Mouse (Mus musculus): ENCODE measurements around the gene Rasa3.

Rasa3 gene

DNA sequence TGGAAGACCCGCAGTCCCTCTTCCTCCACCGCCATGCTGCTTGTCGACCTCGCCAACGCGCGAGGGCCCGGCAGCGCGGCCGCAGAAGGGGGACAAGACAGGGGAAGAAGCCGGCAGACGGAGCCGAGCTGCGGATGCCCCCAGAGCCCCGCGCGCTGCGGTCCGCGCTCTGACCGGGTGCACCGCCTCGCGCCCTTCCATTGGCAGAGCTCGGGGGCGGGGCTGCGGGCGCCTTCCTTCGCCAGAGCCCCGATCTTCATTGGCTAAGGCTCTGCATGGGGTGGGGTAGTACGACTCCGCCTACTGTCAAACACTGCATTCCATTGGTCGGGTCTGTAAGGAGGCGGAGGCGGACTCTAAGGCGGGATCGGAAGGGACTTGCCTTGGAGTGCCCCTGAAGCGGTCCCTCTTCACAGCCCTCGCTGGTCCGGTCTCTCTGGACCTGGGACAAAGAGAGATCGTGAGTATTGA is at the start of gene Rasa3:
Gene Rasa3, minus strand, starts transcription at position 191 of the 471 bp plus-strand sequence.
- peak; percentile 89 to 90 for DNase-seq (ENCODE audit: low read depth in 1 of 2, low spot score in 2 of 2)

- DNase-seq (ENCODE audit: low read depth in 1 of 2, low spot score in 2 of 2) = peak in 1 of 2 experiments; percentile 26
Measured at GRCm38 (mm10) chr8:13725722-13726121, 48.3 kb upstream of the Rasa3 start.

DNA sequence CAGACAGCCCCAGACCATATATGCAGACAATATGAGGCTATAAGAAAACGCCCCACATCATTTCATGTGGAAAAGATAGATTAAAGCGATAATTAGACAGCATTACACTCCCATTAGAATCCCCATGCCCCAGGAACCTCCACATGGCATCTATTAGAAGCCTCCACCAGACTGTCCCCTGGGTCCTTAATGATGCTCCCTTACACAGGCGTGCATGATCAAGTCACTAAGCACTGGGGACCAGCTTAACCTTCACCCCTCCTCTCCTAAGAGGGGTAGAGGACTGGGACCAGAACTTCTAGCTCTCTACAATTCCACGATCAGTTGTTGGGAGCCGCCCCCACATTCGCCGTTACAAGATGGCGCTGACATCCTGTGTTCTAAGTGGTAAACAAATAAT is 41.6 kb upstream of the Rasa3 start:
- DNase-seq (ENCODE audit: low read depth in 1 of 2, low spot score in 2 of 2) = no peak

- DNase-seq (ENCODE audit: low read depth in 1 of 2, low spot score in 2 of 2) = no peak
Measured at GRCm38 (mm10) chr8:13708514-13708913, 31.1 kb upstream of the Rasa3 start.

DNA sequence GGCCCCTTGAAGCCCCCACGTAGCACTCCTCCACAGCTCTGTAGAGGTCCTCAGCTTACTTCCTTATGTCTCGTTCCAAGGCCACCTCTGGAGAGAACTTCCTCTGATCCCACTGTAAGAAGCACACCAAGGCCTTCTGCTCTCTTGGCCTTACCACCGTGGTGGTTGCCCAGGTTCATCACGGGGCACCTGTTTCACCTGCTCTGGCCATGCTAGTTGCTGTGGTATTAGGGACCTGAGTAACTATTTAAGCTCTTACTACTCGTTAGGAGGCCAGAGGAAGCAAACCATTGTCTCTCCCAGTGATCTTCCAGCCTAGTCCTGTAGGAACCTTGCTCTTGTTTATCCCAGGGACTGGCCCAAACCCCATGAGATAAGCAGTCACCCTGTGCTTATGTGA is 29.5 kb upstream of the Rasa3 start:
- no peak for DNase-seq (ENCODE audit: low read depth in 1 of 2, low spot score in 2 of 2)

- DNase-seq (ENCODE audit: low read depth in 1 of 2, low spot score in 2 of 2) = no peak
Measured at GRCm38 (mm10) chr8:13705668-13706067, 28.3 kb upstream of the Rasa3 start, which contains the start of gene Cfap97d2. Gene Cfap97d2, plus strand, starts transcription at chr8:13705889.

DNA sequence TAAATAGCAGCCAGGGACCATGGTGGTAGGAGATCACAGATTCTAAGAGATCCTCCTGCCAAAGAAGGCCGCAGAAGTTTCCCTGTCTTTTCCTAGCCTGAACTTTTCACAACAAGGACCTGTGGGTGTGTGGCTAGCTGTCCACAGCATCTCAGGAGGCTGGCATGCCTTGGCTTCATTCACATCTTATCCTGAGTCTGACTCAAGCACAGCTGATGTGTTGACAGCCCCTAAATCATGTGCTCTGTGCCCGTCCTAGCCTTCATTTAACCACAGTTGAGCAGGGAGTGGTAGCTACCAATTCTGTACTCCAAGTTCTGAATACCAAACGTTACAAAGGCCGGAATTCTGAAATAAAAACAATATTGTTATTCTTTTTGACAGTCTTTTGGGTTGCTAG is 26.9 kb upstream of the Rasa3 start:
- no peak for DNase-seq (ENCODE audit: low read depth in 1 of 2, low spot score in 2 of 2)

- no peak for DNase-seq (ENCODE audit: low read depth in 1 of 2, low spot score in 2 of 2)
Measured at GRCm38 (mm10) chr8:13703756-13704155, 26.4 kb upstream of the Rasa3 start.

GRCm38 (mm10) chr8:13702755-13703154 is 25.4 kb upstream of the Rasa3 start:
- no peak for DNase-seq (ENCODE audit: low read depth in 1 of 2, low spot score in 2 of 2)

DNA sequence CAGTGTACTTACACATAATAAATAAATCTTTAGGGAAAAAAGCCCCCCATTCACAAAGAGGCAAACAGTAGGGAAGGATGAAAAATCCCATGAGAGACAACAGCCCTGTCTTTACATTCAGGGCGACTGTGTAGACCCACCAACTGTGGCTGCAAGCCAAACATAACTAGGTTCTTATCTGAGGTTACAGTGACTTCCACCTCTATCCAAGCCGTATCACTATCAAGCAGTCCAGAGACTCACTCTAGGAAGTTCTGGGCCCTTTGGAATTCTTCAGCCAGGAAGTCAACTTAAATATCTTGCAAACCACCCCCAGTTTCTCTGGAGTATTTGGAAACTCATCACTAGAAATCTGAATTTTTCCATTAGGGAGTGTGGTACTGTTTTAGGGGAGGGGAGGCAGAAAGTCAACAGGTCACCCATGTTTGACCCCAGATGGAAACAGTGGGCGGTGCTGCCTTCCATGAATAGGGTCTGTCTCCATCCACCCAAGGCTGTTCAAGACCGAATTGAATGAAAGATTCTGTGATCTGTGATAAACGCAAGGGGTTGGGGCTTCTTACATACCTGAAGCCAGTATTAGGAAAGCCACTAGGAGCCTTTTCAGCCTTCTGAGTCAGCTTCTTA is 22.0 kb upstream of the Rasa3 start:
- DNase-seq (ENCODE audit: low read depth in 1 of 2, low spot score in 2 of 2) = no peak

DNA sequence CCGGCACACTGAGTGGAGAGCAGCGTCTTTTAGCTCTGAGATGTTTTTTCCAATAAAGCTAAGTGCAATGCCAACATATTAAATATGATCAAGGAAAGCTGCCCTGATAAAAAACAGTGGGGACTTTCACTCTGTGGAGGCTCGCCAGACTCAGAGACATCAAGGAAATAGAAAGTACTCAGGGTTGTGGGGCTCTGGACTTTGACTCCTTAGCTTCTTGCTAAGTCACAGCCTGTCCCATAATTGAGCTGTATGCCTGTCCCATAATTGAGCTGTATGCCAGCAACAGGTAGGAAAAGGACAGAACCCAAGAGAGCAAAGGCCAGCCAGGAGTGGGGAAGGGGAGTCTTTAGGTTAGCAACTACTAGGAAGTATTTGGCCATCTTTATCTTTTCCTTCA is 20.9 kb upstream of the Rasa3 start:
- DNase-seq (ENCODE audit: low read depth in 1 of 2, low spot score in 2 of 2) = no peak

- no peak for DNase-seq (ENCODE audit: low read depth in 1 of 2, low spot score in 2 of 2)
Measured at GRCm38 (mm10) chr8:13697681-13698080, 20.3 kb upstream of the Rasa3 start.

DNA sequence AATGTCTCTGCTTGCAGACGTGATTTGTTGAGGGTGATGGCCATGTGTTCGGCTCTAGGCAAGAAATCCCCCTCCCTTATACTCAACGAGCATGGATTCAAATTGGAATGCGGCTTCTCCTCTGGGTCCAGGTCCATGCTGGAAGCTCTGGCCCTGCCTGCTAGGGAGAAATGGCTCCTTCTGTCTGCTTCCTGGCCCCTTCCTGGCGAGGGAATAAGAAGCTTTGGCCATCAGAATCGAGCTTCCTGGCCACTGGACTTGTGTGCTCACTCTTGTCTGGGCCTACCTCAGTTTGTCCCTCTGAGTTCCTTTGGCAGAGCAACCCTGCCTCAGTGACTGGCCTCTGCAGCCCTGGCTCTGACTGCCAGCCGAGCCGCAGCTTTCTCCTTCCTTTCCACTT is 19.8 kb upstream of the Rasa3 start:
- no peak for DNase-seq (ENCODE audit: low read depth in 1 of 2, low spot score in 2 of 2)

GRCm38 (mm10) chr8:13696157-13696556 is 18.8 kb upstream of the Rasa3 start:
- DNase-seq (ENCODE audit: low read depth in 1 of 2, low spot score in 2 of 2) = no peak

DNA sequence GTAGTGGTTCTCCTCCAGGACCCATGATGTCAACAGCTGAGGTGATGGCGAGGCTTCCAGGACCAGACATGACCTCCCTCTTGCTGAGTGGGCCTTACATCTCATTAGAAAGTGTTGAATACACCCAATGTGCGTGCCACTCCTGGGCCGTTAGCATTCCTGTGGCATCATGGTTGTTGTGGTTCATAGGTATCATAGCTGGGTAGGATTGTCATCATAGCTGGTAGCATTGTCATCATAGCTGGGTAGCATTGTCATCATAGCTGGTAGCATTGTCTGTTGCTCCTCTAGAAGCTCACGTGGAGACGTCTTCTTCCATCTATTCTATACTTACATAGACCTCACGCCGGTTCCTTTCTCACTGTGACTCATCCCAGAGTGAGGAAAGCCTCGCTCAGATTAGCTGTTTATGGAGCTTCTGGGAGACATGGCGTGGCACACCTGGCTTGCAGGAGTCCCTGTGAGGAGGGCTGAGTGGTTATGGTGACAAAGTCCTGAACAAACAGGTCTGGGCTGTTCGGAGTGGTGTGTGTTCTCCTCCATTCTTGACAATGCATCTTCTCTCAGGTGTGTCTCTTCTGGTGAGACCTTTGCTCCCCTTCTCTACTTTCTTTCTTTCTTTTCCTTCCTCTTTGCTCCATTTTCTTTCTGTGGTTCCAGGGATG is 17.9 kb upstream of the Rasa3 start:
- DNase-seq (ENCODE audit: low read depth in 1 of 2, low spot score in 2 of 2) = no peak

GRCm38 (mm10) chr8:13694735-13695134 is 17.3 kb upstream of the Rasa3 start:
- no peak for DNase-seq (ENCODE audit: low read depth in 1 of 2, low spot score in 2 of 2)

DNA sequence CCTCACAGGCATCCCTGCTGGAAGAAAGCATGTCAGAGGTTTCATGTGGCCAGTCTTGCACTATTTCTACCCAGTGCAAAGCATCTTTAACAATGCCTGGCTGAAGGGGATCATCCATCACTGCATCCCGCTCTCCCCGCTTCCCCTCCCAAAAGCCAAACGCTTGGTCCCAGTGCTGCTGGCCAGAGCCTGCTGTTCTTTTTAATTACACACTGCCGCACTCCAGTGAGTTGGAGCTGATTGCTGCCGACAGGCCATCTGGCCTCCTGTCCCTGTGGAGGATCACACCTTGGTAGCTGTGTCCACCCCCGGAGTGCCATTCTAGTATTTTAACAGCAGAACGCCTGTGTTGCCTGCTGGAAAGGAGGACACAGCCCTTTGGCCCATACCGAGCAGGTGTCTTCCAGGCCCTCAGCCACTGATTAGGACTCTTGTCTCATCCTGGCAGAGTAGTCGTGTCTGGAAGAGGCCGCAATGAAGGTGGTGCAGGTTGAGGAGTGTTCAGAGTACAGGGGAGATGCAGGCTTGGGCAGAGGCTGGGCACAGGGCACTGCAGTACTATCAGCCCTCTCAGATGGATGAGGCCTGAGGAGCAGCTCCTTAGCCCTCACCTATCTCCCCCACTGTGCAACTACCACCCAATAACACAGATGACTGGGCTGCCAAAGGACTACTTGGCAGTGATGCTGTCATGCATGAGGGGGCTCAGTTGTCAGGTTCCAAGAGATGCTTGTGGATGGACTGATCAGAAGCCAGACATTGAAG is 15.1 kb upstream of the Rasa3 start:
- no peak for DNase-seq (ENCODE audit: low read depth in 1 of 2, low spot score in 2 of 2)

DNA sequence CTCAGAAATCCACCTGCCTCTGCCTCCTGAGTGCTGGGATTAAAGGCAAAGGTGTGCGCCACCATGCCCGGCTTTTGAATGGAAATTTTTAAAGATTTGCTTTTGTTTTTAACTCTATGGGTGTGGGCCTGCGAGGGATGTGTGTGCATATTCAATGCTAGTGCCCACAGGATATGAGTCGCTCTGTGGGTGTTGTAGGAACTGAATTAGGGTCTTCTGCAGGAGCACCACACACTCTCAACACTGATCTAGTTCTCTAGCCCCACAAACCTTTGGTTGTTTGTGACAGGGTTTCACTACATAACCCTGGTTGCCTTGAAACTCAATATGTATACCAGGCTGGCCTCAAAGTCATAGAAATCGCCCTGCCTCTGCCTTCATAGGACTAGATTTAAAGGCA is 11.9 kb upstream of the Rasa3 start:
- DNase-seq (ENCODE audit: low read depth in 1 of 2, low spot score in 2 of 2) = no peak

DNA sequence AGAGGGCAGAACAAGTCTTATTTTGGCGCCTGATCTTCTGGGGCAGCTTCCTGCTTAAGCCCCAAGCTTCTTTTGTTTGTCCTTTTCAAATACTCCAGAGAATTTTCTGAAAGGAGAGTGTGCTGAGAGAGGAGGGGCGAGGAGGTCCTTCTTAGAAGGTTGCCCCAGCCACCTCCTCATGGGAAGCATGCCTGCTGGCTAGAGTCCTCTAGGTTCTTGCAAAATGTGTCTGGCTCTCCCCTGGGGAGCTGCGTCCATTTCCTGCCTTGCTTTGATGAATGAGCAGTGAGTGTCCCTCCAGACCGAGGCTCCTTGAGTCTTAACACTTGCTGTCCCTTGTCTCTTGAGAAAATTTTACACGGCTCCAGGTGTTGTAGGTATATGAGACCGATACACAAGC is 11.1 kb upstream of the Rasa3 start:
- no peak for DNase-seq (ENCODE audit: low read depth in 1 of 2, low spot score in 2 of 2)

DNA sequence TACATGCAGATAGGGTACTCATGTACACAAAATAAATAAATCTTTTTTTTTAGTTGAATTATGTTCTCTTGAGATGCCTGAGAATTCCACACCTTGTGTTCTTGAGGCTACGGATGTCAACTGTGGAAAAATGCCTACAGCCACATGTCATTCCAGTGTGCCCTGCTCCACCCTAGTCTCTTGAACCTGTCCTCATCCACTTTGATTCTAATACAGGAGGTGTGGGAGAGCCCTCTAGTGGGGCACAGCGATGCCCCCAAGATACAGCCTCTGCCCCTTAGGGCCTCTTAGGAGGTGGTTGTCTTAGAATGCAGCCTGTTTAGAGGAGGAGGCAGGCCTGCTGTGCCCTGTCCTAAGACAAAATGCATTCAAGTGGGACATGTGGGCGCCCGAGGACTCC is 10.5 kb upstream of the Rasa3 start:
- DNase-seq (ENCODE audit: low read depth in 1 of 2, low spot score in 2 of 2) = no peak

DNA sequence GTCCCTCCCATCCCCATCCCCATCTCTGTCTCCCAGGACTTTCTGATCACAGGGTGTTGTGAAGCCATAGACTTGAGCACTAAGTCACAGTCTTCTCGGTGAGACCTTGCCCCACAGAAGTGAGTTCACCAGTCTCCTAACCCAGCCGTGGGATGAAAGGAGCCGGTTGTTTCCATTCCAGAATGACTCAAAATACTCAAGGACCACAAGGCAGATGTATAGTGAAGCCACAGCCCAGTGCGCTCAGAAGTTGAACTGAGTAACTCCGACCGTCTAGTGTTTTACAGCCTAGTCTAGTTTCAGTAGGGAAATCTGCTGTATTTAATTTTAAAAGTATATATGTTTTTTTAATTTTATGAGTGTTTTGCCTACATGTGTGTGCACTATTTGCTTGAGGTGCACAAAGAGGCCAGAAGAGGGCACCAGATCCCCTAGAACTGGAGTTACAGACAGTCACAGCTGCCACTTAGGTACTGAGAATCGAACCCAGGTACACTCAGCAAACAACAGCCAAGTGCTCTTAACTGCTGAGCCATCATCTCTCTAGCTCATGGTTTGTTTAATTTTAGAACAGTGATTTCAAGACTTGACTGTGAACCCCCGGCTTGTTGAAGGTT is 9.8 kb upstream of the Rasa3 start:
- no peak for DNase-seq (ENCODE audit: low read depth in 1 of 2, low spot score in 2 of 2)

DNA sequence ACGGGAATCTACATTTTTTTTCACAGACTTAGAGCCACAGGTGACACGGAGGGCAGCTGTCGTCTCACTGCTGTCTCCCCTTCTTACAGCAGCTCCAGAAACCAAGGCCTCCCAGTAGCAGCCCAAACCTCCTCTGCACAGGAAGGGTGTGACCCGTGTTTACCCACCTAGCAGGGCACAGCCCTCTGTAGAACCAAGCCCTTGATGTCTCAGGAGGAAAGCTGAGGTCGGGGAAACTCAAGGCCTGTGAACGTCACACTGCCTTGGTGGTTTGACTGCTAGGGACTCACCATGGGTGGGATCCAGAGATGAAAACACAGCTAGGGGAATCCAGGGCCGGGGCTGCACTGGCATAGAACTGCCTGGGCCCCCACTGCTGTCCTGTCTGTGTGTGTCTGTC is 9.0 kb upstream of the Rasa3 start:
- no peak for DNase-seq (ENCODE audit: low read depth in 1 of 2, low spot score in 2 of 2)

Data from monocyte, adult 2 months (primary cell).